Mouse (Mus musculus): Measurements from ENCODE around the gene Gid4. TPM values are rescaled to one million over a fixed set of nuclear protein-coding genes. Genes with fewer than 3 reads are reported as not detected.
"Not testable (repeated sequence)": the region's sequence is repeated elsewhere in the genome, so short reads cannot be mapped to it uniquely, and the experiment has no call there.

Gene Gid4
- polyA plus RNA-seq, 1 experiment from 2014 or later: 26.0 TPM

GRCm38 (mm10) chr11:60439621-60440020 lies 22.7 kb downstream of the Gid4 start:
- not testable (repeated sequence) for H3K4me2 ChIP-seq (replicated peaks; ENCODE audit: low read depth, low read length); H3K27ac ChIP-seq (ENCODE audit: low read depth, low read length); H3K9ac ChIP-seq (ENCODE audit: low read depth, low read length); DNase-seq (ENCODE audit: low spot score); ATAC-seq (ENCODE audit: low FRiP score); H3K4me1 ChIP-seq (replicated peaks; ENCODE audit: control insufficient read depth, insufficient read depth, low read length); H3K36me3 ChIP-seq (ENCODE audit: control insufficient read depth, insufficient read depth, low read length); H3K9me3 ChIP-seq (ENCODE audit: control insufficient read depth, low read length); H3K27me3 ChIP-seq (ENCODE audit: control insufficient read depth, insufficient read depth, low read length); H3K4me3 ChIP-seq (ENCODE audit: low read depth, low read length)
- WGBS: 31% methylated on average over 1 of the region's 1 CpGs

GRCm38 (mm10) chr11:60440176-60440575 lies 23.2 kb downstream of the Gid4 start:
- no peaks in the 10 kb centered on the region for H3K36me3 ChIP-seq (ENCODE audit: control insufficient read depth, insufficient read depth, low read length)

GRCm38 (mm10) chr11:60442896-60443295 lies 26.0 kb downstream of the Gid4 start:
- no peaks in the 10 kb centered on the region for H3K4me1 ChIP-seq (replicated peaks; ENCODE audit: control insufficient read depth, insufficient read depth, low read length)
- DNase-seq (ENCODE audit: low spot score) (no peak), ATAC-seq (ENCODE audit: low FRiP score) (no peak)
- no peak overlapping the region for H3K27ac ChIP-seq (ENCODE audit: low read depth, low read length)
- H3K9ac ChIP-seq (ENCODE audit: low read depth, low read length): no peak overlapping the region
- WGBS: 90% methylated on average over 6 of the region's 6 CpGs
- no peaks in the 10 kb centered on the region for H3K36me3 ChIP-seq (ENCODE audit: control insufficient read depth, insufficient read depth, low read length)
- H3K9me3 ChIP-seq (ENCODE audit: control insufficient read depth, low read length): no peaks in the 10 kb centered on the region
- no peak overlapping the region for H3K4me2 ChIP-seq (replicated peaks; ENCODE audit: low read depth, low read length)
- H3K4me3 ChIP-seq (ENCODE audit: low read depth, low read length): no peak overlapping the region
- no peaks in the 10 kb centered on the region for H3K27me3 ChIP-seq (ENCODE audit: control insufficient read depth, insufficient read depth, low read length)

More at GRCm38 (mm10) chr11:60440176-60440575, 23.2 kb downstream of the Gid4 start:
- Histone ChIP-seq H3K27ac (ENCODE audit: low read depth, low read length) (no peak overlapping the region), H3K4me3 (ENCODE audit: low read depth, low read length) (no peak overlapping the region), H3K27me3 (ENCODE audit: control insufficient read depth, insufficient read depth, low read length) (no peaks in the 10 kb centered on the region), H3K9ac (ENCODE audit: low read depth, low read length) (no peak overlapping the region), H3K4me2 (replicated peaks; ENCODE audit: low read depth, low read length) (no peak overlapping the region), H3K4me1 (replicated peaks; ENCODE audit: control insufficient read depth, insufficient read depth, low read length) (no peaks in the 10 kb centered on the region), H3K9me3 (ENCODE audit: control insufficient read depth, low read length) (no peaks in the 10 kb centered on the region)
- WGBS: 45% methylated on average over 7 of the region's 7 CpGs
- no peak for ATAC-seq (ENCODE audit: low FRiP score)
- DNase-seq (ENCODE audit: low spot score): no peak

- no peak for ATAC-seq (ENCODE audit: low FRiP score)
- Histone ChIP-seq H3K36me3 (ENCODE audit: control insufficient read depth, insufficient read depth, low read length) (no peaks in the 10 kb centered on the region), H3K4me3 (ENCODE audit: low read depth, low read length) (no peak overlapping the region), H3K27me3 (ENCODE audit: control insufficient read depth, insufficient read depth, low read length) (no peaks in the 10 kb centered on the region), H3K27ac (ENCODE audit: low read depth, low read length) (no peak overlapping the region), H3K9me3 (ENCODE audit: control insufficient read depth, low read length) (no peaks in the 10 kb centered on the region), H3K9ac (ENCODE audit: low read depth, low read length) (no peak overlapping the region), H3K4me2 (replicated peaks; ENCODE audit: low read depth, low read length) (no peak overlapping the region), H3K4me1 (replicated peaks; ENCODE audit: control insufficient read depth, insufficient read depth, low read length) (no peaks in the 10 kb centered on the region)
- no peak for DNase-seq (ENCODE audit: low spot score)
- 82% methylated on average over 4 of the region's 4 CpGs for WGBS
Observed at GRCm38 (mm10) chr11:60444007-60444406, 27.1 kb downstream of the Gid4 start.

GRCm38 (mm10) chr11:60454080-60454744 lies 37.3 kb downstream of the Gid4 start, which contains the start of gene Drg2:
Gene Drg2 (plus strand): TSS chr11:60454591.
- Histone ChIP-seq H3K27ac (ENCODE audit: low read depth, low read length) (peak within 1 kb of the TSS; percentile 31; the same call in 1 of the 2 replicates), H3K4me3 (ENCODE audit: low read depth, low read length) (peak within 1 kb of the TSS; percentile 69), H3K4me2 (replicated peaks; ENCODE audit: low read depth, low read length) (peak within 1 kb of the TSS; percentile 58), H3K36me3 (ENCODE audit: control insufficient read depth, insufficient read depth, low read length) (no peaks in the 10 kb centered on the region), H3K9ac (ENCODE audit: low read depth, low read length) (peak within 1 kb of the TSS; percentile 72), H3K4me1 (replicated peaks; ENCODE audit: control insufficient read depth, insufficient read depth, low read length) (peaks cover 4% of the 10 kb centered on the region), H3K27me3 (ENCODE audit: control insufficient read depth, insufficient read depth, low read length) (no peaks in the 10 kb centered on the region), H3K9me3 (ENCODE audit: control insufficient read depth, low read length) (no peaks in the 10 kb centered on the region)
- ATAC-seq (ENCODE audit: low FRiP score) (peak; percentile 86), DNase-seq (ENCODE audit: low spot score) (peak; percentile 97)
- WGBS: 5% methylated on average over 27 of the region's 27 CpGs

- 1% methylated on average over 17 of the region's 17 CpGs for WGBS
- Histone ChIP-seq H3K27ac (ENCODE audit: low read depth, low read length) (peak overlapping the region; percentile 31; the same call in 1 of the 2 replicates), H3K9ac (ENCODE audit: low read depth, low read length) (peak overlapping the region; percentile 72), H3K9me3 (ENCODE audit: control insufficient read depth, low read length) (no peaks in the 10 kb centered on the region), H3K36me3 (ENCODE audit: control insufficient read depth, insufficient read depth, low read length) (no peaks in the 10 kb centered on the region), H3K4me2 (replicated peaks; ENCODE audit: low read depth, low read length) (peak overlapping the region; percentile 58), H3K27me3 (ENCODE audit: control insufficient read depth, insufficient read depth, low read length) (no peaks in the 10 kb centered on the region), H3K4me3 (ENCODE audit: low read depth, low read length) (peak overlapping the region; percentile 69), H3K4me1 (replicated peaks; ENCODE audit: control insufficient read depth, insufficient read depth, low read length) (peaks cover 4% of the 10 kb centered on the region)
- peak; percentile 14; the same call in 1 of the 2 replicates for ATAC-seq (ENCODE audit: low FRiP score)
- no peak for DNase-seq (ENCODE audit: low spot score)
Observed at GRCm38 (mm10) chr11:60454745-60455087, 37.8 kb downstream of the Gid4 start.

- DNase-seq (ENCODE audit: low spot score): no peak
- Histone ChIP-seq H3K4me3 (ENCODE audit: low read depth, low read length) (no peak overlapping the region), H3K27ac (ENCODE audit: low read depth, low read length) (no peak overlapping the region)
Observed at GRCm38 (mm10) chr11:60457973-60458372, 41.0 kb downstream of the Gid4 start.

GRCm38 (mm10) chr11:60465943-60466380 lies 49.0 kb downstream of the Gid4 start:
- H3K36me3 ChIP-seq (ENCODE audit: control insufficient read depth, insufficient read depth, low read length): peaks cover 11% of the 10 kb centered on the region; the same call in 1 of the 2 replicates
- H3K9me3 ChIP-seq (ENCODE audit: control insufficient read depth, low read length): no peaks in the 10 kb centered on the region
- 100% methylated on average over 2 of the region's 2 CpGs for WGBS

More at GRCm38 (mm10) chr11:60457973-60458372, 41.0 kb downstream of the Gid4 start:
- Histone ChIP-seq H3K36me3 (ENCODE audit: control insufficient read depth, insufficient read depth, low read length) (peaks cover 11% of the 10 kb centered on the region; the same call in 1 of the 2 replicates), H3K9me3 (ENCODE audit: control insufficient read depth, low read length) (no peaks in the 10 kb centered on the region), H3K4me2 (replicated peaks; ENCODE audit: low read depth, low read length) (no peak overlapping the region), H3K4me1 (replicated peaks; ENCODE audit: control insufficient read depth, insufficient read depth, low read length) (peaks cover 4% of the 10 kb centered on the region), H3K9ac (ENCODE audit: low read depth, low read length) (no peak overlapping the region), H3K27me3 (ENCODE audit: control insufficient read depth, insufficient read depth, low read length) (no peaks in the 10 kb centered on the region)
- WGBS: 95% methylated on average over 1 of the region's 1 CpGs
- ATAC-seq (ENCODE audit: low FRiP score): no peak

GRCm38 (mm10) chr11:60469039-60469438 lies 52.1 kb downstream of the Gid4 start, which contains the start of gene Myo15:
Gene Myo15 (plus strand): TSS chr11:60469339.
- Histone ChIP-seq H3K4me1 (replicated peaks; ENCODE audit: control insufficient read depth, insufficient read depth, low read length) (no peaks in the 10 kb centered on the region), H3K36me3 (ENCODE audit: control insufficient read depth, insufficient read depth, low read length) (peaks cover 2% of the 10 kb centered on the region; the same call in 1 of the 2 replicates)

More at GRCm38 (mm10) chr11:60465943-60466380, 49.0 kb downstream of the Gid4 start:
- H3K4me3 ChIP-seq (ENCODE audit: low read depth, low read length): no peak overlapping the region
- H3K27me3 ChIP-seq (ENCODE audit: control insufficient read depth, insufficient read depth, low read length): no peaks in the 10 kb centered on the region
- ATAC-seq (ENCODE audit: low FRiP score) (no peak), DNase-seq (ENCODE audit: low spot score) (peak; percentile 64)
- no peak overlapping the region for H3K27ac ChIP-seq (ENCODE audit: low read depth, low read length)
- no peak overlapping the region for H3K4me2 ChIP-seq (replicated peaks; ENCODE audit: low read depth, low read length)
- no peak overlapping the region for H3K9ac ChIP-seq (ENCODE audit: low read depth, low read length)
- no peaks in the 10 kb centered on the region for H3K4me1 ChIP-seq (replicated peaks; ENCODE audit: control insufficient read depth, insufficient read depth, low read length)

More at GRCm38 (mm10) chr11:60469039-60469438, 52.1 kb downstream of the Gid4 start, which contains the start of gene Myo15:
- no peak within 1 kb of the TSS for H3K27ac ChIP-seq (ENCODE audit: low read depth, low read length)
- WGBS: 95% methylated on average over 3 of the region's 3 CpGs
- H3K27me3 ChIP-seq (ENCODE audit: control insufficient read depth, insufficient read depth, low read length): no peaks in the 10 kb centered on the region
- DNase-seq (ENCODE audit: low spot score) (no peak), ATAC-seq (ENCODE audit: low FRiP score) (no peak)
- H3K4me3 ChIP-seq (ENCODE audit: low read depth, low read length): no peak within 1 kb of the TSS
- H3K9me3 ChIP-seq (ENCODE audit: control insufficient read depth, low read length): no peaks in the 10 kb centered on the region
- H3K4me2 ChIP-seq (replicated peaks; ENCODE audit: low read depth, low read length): no peak within 1 kb of the TSS
- H3K9ac ChIP-seq (ENCODE audit: low read depth, low read length): no peak within 1 kb of the TSS

All from hindbrain, embryonic 11.5 days (tissue).